Mouse (Mus musculus): ENCODE data around the gene Cacul1.

DNA sequence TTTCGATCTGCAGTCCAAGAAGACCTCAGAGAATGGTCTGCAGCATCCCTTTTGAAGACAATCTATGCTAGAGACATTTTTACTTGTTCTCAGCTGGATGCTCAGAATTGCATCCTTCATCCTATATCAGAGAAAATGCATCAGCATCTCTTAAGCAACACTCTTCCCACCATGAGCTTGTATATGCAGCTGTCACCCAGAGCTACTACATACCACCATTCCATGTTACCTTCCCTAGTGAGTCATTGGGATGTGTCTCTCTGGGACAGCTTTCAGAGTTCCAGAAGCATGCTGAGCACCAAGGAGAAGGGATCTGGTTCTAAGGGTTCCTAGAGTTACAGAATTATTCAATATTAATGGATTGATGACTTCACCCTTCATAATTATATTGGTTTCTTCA lies 102.0 kb downstream of the Cacul1 start:
- TF ChIP-seq CTCF (IDR thresholded peaks at IDR 0.05; ENCODE audit: borderline replicate concordance, insufficient read depth, low read depth, low read length) (no peak), POLR2A (IDR thresholded peaks at IDR 0.05; ENCODE audit: borderline replicate concordance, insufficient read depth, low read length) (no peak)
